Mouse (Mus musculus) neural tube, embryonic 13.5 days (tissue): ENCODE data around the gene Slc7a12. TPM values are rescaled to one million over a fixed set of nuclear protein-coding genes. Genes with fewer than 3 reads are reported as not detected.

Source experiments
- ATAC-seq: fragments of 200-750 bp; cut with Nextera tagmentation; 2 replicates; pipeline ENCODE4 v1.8.0; 2017; ENCODE audit warnings: low read depth, mild to moderate bottlenecking, moderate TSS enrichment, moderate library complexity
- H3K27ac ChIP-seq: fragments of 300-500 bp; sonication (generic); replicated peaks from 2 replicates; pipeline ENCODE4 v1.5.1; 2015; ENCODE audit warnings: moderate library complexity, mild to moderate bottlenecking, inconsistent platforms
- H3K27me3 ChIP-seq: fragments of 300-500 bp; sonication (generic); 2 replicates; pipeline ENCODE4 v1.6.1; 2015; ENCODE audit warnings: mild to moderate bottlenecking, inconsistent platforms
- H3K36me3 ChIP-seq: fragments of 300-500 bp; sonication (generic); 2 replicates; pipeline ENCODE4 v1.6.1; 2015; ENCODE audit warnings: mild to moderate bottlenecking, inconsistent platforms
- H3K4me1 ChIP-seq: fragments of 300-500 bp; sonication (generic); replicated peaks from 2 replicates; pipeline ENCODE4 v1.6.1; 2015; ENCODE audit warnings: inconsistent platforms
- H3K4me2 ChIP-seq: fragments of 300-500 bp; sonication (generic); 2 replicates; pipeline ENCODE4 v1.6.1; 2015; ENCODE audit warnings: inconsistent platforms, mild to moderate bottlenecking, moderate library complexity
- H3K4me3 ChIP-seq: fragments of 300-500 bp; sonication (generic); 2 replicates; pipeline ENCODE4 v1.5.1; 2015; ENCODE audit warnings: mild to moderate bottlenecking, inconsistent platforms
- H3K9ac ChIP-seq: fragments of 300-500 bp; sonication (generic); 2 replicates; pipeline ENCODE4 v1.6.1; 2015; ENCODE audit warnings: moderate library complexity, mild to moderate bottlenecking, inconsistent platforms
- H3K9me3 ChIP-seq: fragments of 300-500 bp; sonication (generic); 2 replicates; pipeline ENCODE4 v1.6.1; 2016; ENCODE audit warnings: inconsistent platforms
- WGBS: fragments of 180-500 bp; shearing (Covaris S2); methylation state at CpG from one replicate; pipeline ENCODE4 v1.1.7; 2015; 5-methylcytosine and 5-hydroxymethylcytosine counted together
- polyA plus RNA-seq: library from polyadenylated mRNA; unstranded; fragments of >200 nt; fragmentation: Nextera tagmentation; extraction: Ambion mirVana; gene quantifications from 2 replicates; pipeline ENCODE4 v1.2.1, GENCODE M21; 2015

Slc7a12 gene
- polyA plus RNA-seq, result not detected in 2 replicates

- Histone ChIP-seq H3K36me3 (no peaks in the 10 kb centered on the region), H3K27ac (no peak within 1 kb of the TSS)
Measured at GRCm38 (mm10) chr3:14480397-14480796, at the start of gene Slc7a12. TSS of gene Slc7a12 (plus strand) at chr3:14480697.

GRCm38 (mm10) chr3:14432381-14432780 lies 48.1 kb upstream of the Slc7a12 start:
- Histone ChIP-seq H3K9ac (no peak overlapping the region), H3K4me3 (no peak overlapping the region), H3K4me2 (no peak overlapping the region), H3K4me1 (no peaks in the 10 kb centered on the region), H3K27me3 (no peaks in the 10 kb centered on the region), H3K9me3 (no peaks in the 10 kb centered on the region; the same call in 1 of the 2 replicates), H3K27ac (no peak overlapping the region), H3K36me3 (no peaks in the 10 kb centered on the region)
- no peak for ATAC-seq
- WGBS, result 96% methylated on average over 1 of the region's 1 CpGs

More at GRCm38 (mm10) chr3:14480397-14480796, at the start of gene Slc7a12:
- Histone ChIP-seq H3K4me2 (no peak within 1 kb of the TSS), H3K4me1 (no peaks in the 10 kb centered on the region), H3K27me3 (no peaks in the 10 kb centered on the region), H3K9me3 (no peaks in the 10 kb centered on the region), H3K9ac (no peak within 1 kb of the TSS), H3K4me3 (no peak within 1 kb of the TSS)
- no peak for ATAC-seq

- 87% methylated on average over 4 of the region's 4 CpGs for WGBS
Measured at GRCm38 (mm10) chr3:14446015-14446414, 34.5 kb upstream of the Slc7a12 start.

GRCm38 (mm10) chr3:14446691-14447090 lies 33.8 kb upstream of the Slc7a12 start:
- no peaks in the 10 kb centered on the region for H3K9me3 ChIP-seq
- H3K27me3 ChIP-seq, result no peaks in the 10 kb centered on the region
- no peaks in the 10 kb centered on the region for H3K4me1 ChIP-seq
- H3K9ac ChIP-seq, result no peak overlapping the region
- no peak overlapping the region for H3K27ac ChIP-seq
- no peak overlapping the region for H3K4me3 ChIP-seq
- no peaks in the 10 kb centered on the region for H3K36me3 ChIP-seq
- WGBS, result 94% methylated on average over 4 of the region's 4 CpGs
- ATAC-seq, result no peak
- H3K4me2 ChIP-seq, result no peak overlapping the region

More at GRCm38 (mm10) chr3:14446015-14446414, 34.5 kb upstream of the Slc7a12 start:
- no peak for ATAC-seq
- no peaks in the 10 kb centered on the region for H3K9me3 ChIP-seq
- H3K4me2 ChIP-seq, result no peak overlapping the region
- no peaks in the 10 kb centered on the region for H3K4me1 ChIP-seq
- H3K27me3 ChIP-seq, result no peaks in the 10 kb centered on the region
- no peak overlapping the region for H3K4me3 ChIP-seq
- H3K27ac ChIP-seq, result no peak overlapping the region
- no peak overlapping the region for H3K9ac ChIP-seq
- H3K36me3 ChIP-seq, result no peaks in the 10 kb centered on the region

Other genes with a start within 250 kb of the Slc7a12 start
- gene 1810022K09Rik, start 130.6 kb downstream of the Slc7a12 start, polyA plus RNA-seq, result 455 and 479 TPM in 2 replicates
- 1.7 and 2.4 TPM in 2 replicates for gene Car13, start 161.0 kb downstream of the Slc7a12 start, polyA plus RNA-seq